In genomic region chr19:53653624-53654467, GRCm38 (mm10) we compare ENCODE assay signal across 8 mouse cellular contexts. TPM values are rescaled to one million over a fixed set of nuclear protein-coding genes. Genes with fewer than 3 reads are reported as not detected.
A peak's percentile ranks its signal among the peaks of the same experiment; 100 is the strongest.
DNase-seq lines count a peak whose midpoint lies in the region; ATAC-seq lines count a peak whose summit lies in the region.
"Had no signal": no experiment of that assay in that cellular context is flagged by ENCODE, and none has a peak within 500 bp of the region (broad histone marks: within the 10 kb centered on the region; RNA-seq: fewer than 3 reads in every experiment).

No protein-coding gene starts in this region.

- 42% methylated on average over 20 of the region's 20 CpGs for WGBS in heart, embryonic 10.5 days
- WGBS in neural tube, embryonic 11.5 days = 64% methylated on average over 19 of the region's 20 CpGs

- H3K27ac ChIP-seq in heart, embryonic 10.5 days = peak overlapping the region; percentile 91
- H3K27ac ChIP-seq in neural tube, embryonic 11.5 days (ENCODE audit: low read depth, low read length) = no peak overlapping the region

- peaks cover 60% of the 10 kb centered on the region for H3K4me1 ChIP-seq in heart, embryonic 10.5 days
- peaks cover 4% of the 10 kb centered on the region; the same call in 1 of the 2 replicates for H3K4me1 ChIP-seq in neural tube, embryonic 11.5 days (ENCODE audit: control insufficient read depth, insufficient read depth, low read length)

- peak overlapping the region; percentile 37 for H3K4me3 ChIP-seq in heart, embryonic 10.5 days
- H3K4me3 ChIP-seq in neural tube, embryonic 11.5 days (ENCODE audit: low read depth, low read length) = no peak overlapping the region

- H3K9me3 ChIP-seq in heart, embryonic 10.5 days = no peaks in the 10 kb centered on the region
- no peaks in the 10 kb centered on the region for H3K9me3 ChIP-seq in neural tube, embryonic 11.5 days (ENCODE audit: control insufficient read depth, low read length)

- peak; percentile 85 for ATAC-seq in neural tube, embryonic 11.5 days (ENCODE audit: insufficient read depth, low FRiP score, low TSS enrichment)

- no peaks in the 10 kb centered on the region for H3K27me3 ChIP-seq in heart, embryonic 10.5 days (ENCODE audit: insufficient read depth, poor library complexity, severe bottlenecking)
- H3K27me3 ChIP-seq in neural tube, embryonic 11.5 days (ENCODE audit: control insufficient read depth, insufficient read depth, low read length) = no peaks in the 10 kb centered on the region

- no peaks in the 10 kb centered on the region for H3K36me3 ChIP-seq in heart, embryonic 10.5 days
- H3K36me3 ChIP-seq in neural tube, embryonic 11.5 days (ENCODE audit: control insufficient read depth, insufficient read depth, low read length) = no peaks in the 10 kb centered on the region

- no peak overlapping the region for H3K9ac ChIP-seq in neural tube, embryonic 11.5 days (ENCODE audit: low read length)

- H3K4me2 ChIP-seq in neural tube, embryonic 11.5 days (ENCODE audit: low read depth) = no peak overlapping the region

- peak; percentile 43 to 79 for DNase-seq in urinary bladder, postnatal 4 days (ENCODE audit: low spot score in 2 of 2)
- no peak for DNase-seq in urinary bladder, postnatal 25 days (ENCODE audit: low spot score)
- DNase-seq in heart, embryonic 10.5 days (ENCODE audit: low spot score) = peak; percentile 78
- DNase-seq in kidney, postnatal 25 days = peak; percentile 68 to 75
- peak; percentile 53 for DNase-seq in neural tube, embryonic 11.5 days (ENCODE audit: low spot score)
- no peak for DNase-seq in layer of hippocampus, adult 18-20 months (ENCODE audit: low spot score in 2 of 2)
- DNase-seq in B cell, adult 2 months = no peak

RNA-seq across cellular contexts. Expression of gene Rbm20, which starts 23.3 kb away (rescaled TPM):
- polyA plus RNA-seq in heart, embryonic 10.5 days (2016; fragmentation: Nextera tagmentation; extraction: Ambion mirVana) = 18.3 and 34.7 TPM in 2 replicates
- 1.4 and 2.3 TPM in 2 replicates for polyA plus RNA-seq in neural tube, embryonic 11.5 days (2014; fragmentation: Nextera tagmentation; extraction: Ambion mirVana)
- 1 to 10 TPM; 1.7 to 2.9 TPM for total RNA-seq in layer of hippocampus, adult 18-20 months (2021)
- total RNA-seq: neutrophil, adult 5-6 weeks had no signal

RNA-seq across cellular contexts. Expression of gene Smc3, which starts 53.6 kb away (rescaled TPM):
- 47.0 and 64.8 TPM in 2 replicates for polyA plus RNA-seq in heart, embryonic 10.5 days (2016; fragmentation: Nextera tagmentation; extraction: Ambion mirVana)
- polyA plus RNA-seq in neural tube, embryonic 11.5 days (2014; fragmentation: Nextera tagmentation; extraction: Ambion mirVana) = 84.5 and 90.1 TPM in 2 replicates
- total RNA-seq in layer of hippocampus, adult 18-20 months (2021) = 10 to 100 TPM; 40.8 to 42.8 TPM

Comparison
In these comparisons a context has a peak if more than half of its experiments do, and no peak if none do; other contexts are left out.
1. DNase-seq: peak in urinary bladder, postnatal 4 days (2 of 2), heart, embryonic 10.5 days (single experiment), kidney, postnatal 25 days (2 of 2) and neural tube, embryonic 11.5 days (single experiment); none in urinary bladder, postnatal 25 days (single experiment), layer of hippocampus, adult 18-20 months (0 of 2) and B cell, adult 2 months (0 of 2).